Mouse (Mus musculus): ENCODE measurements at regions not wholly inside any gene's neighbourhood (a gene's known extent, or its start where the extent isn't known, plus 50 kb on each side); places are given as distances from the start of the nearest gene placed in this dataset.

DNA sequence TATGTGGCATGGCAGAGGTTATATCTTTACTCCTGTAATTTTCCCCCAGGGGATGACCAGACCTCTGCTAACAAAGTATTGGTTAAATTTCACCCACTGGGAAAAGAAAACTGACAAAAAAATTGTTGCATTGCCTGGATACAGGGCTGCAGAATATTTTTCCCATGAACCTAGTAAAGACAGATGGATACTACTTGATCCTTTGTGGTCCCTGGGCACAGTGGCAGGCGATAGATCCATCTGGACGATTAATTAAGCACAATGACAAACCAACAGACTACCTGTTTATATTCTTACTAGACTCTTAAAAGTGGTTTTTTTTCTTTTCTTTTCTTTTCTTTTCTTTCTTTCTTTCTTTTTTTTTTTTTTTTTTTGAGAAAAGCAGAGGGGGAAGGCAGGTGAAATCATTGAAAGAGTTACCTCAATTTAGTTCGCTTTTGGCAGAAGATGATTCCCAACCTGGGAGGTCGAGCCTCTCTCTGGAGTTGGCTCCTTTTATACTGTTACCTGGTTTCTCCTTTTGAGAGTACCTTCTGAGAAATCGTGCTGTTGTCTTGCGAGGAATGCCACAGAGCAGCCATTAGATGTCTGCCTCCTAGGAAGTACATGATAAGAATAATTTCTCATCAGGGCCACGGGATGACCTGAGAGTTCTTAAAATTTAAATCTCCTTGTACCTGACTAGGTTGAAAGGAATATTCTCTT is 312.6 kb downstream of the Slc4a3 start:
- no peak for TF ChIP-seq POLR2A (IDR thresholded peaks at IDR 0.05; ENCODE audit: low read depth, low read length)
- no peak for TF ChIP-seq CTCF (IDR thresholded peaks at IDR 0.05; ENCODE audit: extremely low read depth, insufficient read depth, insufficient read length, insufficient replicate concordance)
- Histone ChIP-seq H3K4me3 (ENCODE audit: extremely low read depth, insufficient read depth, insufficient read length) (no peak overlapping the region), H3K27ac (ENCODE audit: insufficient read depth, low read length) (no peak overlapping the region), H3K36me3 (ENCODE audit: control insufficient read depth, insufficient read depth, low read length) (no peaks in the 10 kb centered on the region), H3K4me1 (ENCODE audit: control insufficient read depth, insufficient read depth, insufficient read length) (no peaks in the 10 kb centered on the region), H3K27me3 (ENCODE audit: control insufficient read depth, insufficient read depth, low read length) (no peaks in the 10 kb centered on the region)
- 87% methylated on average over 7 of the region's 7 CpGs for WGBS
- DNase-seq (ENCODE audit: low read depth in 1 of 2, low spot score in 2 of 2), result no peak

GRCm38 (mm10) chr1:75862757-75863156 is 316.7 kb downstream of the Slc4a3 start:
- Histone ChIP-seq H3K4me1 (ENCODE audit: control insufficient read depth, insufficient read depth, insufficient read length) (no peaks in the 10 kb centered on the region), H3K36me3 (ENCODE audit: control insufficient read depth, insufficient read depth, low read length) (no peaks in the 10 kb centered on the region), H3K4me3 (ENCODE audit: extremely low read depth, insufficient read depth, insufficient read length) (no peak overlapping the region), H3K27me3 (ENCODE audit: control insufficient read depth, insufficient read depth, low read length) (no peaks in the 10 kb centered on the region), H3K27ac (ENCODE audit: insufficient read depth, low read length) (no peak overlapping the region)
- WGBS, result 70% methylated on average over 4 of the region's 4 CpGs
- no peak for DNase-seq (ENCODE audit: low read depth in 1 of 2, low spot score in 2 of 2)
- no peak for TF ChIP-seq POLR2A (IDR thresholded peaks at IDR 0.05; ENCODE audit: low read depth, low read length)
- TF ChIP-seq CTCF (IDR thresholded peaks at IDR 0.05; ENCODE audit: extremely low read depth, insufficient read depth, insufficient read length, insufficient replicate concordance), result no peak

DNA sequence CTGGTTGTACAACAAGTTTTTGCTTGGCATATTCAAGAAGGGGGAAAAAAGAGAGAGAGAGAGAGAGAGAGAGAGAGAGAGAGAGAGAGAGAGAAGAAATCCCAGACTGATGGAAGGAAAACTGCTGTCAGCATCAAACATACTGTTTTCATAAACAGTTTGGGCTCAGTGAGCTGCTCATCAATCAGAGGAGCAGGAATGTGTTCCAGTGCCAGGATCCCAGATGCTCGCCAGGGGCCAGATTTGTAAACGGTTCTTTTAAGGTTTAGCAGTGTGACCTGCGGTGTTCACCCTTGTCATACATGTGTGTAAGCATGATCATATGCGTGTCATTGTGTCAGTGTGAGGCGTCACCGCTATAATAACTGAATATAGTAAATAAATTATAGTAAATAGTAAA is 320.5 kb downstream of the Slc4a3 start:
- no peak for TF ChIP-seq CTCF (IDR thresholded peaks at IDR 0.05; ENCODE audit: extremely low read depth, insufficient read depth, insufficient read length, insufficient replicate concordance)
- no peak for TF ChIP-seq POLR2A (IDR thresholded peaks at IDR 0.05; ENCODE audit: low read depth, low read length)
- H3K4me1 ChIP-seq (ENCODE audit: control insufficient read depth, insufficient read depth, insufficient read length), result no peaks in the 10 kb centered on the region
- H3K36me3 ChIP-seq (ENCODE audit: control insufficient read depth, insufficient read depth, low read length), result no peaks in the 10 kb centered on the region
- H3K27ac ChIP-seq (ENCODE audit: insufficient read depth, low read length), result no peak overlapping the region
- no peaks in the 10 kb centered on the region for H3K27me3 ChIP-seq (ENCODE audit: control insufficient read depth, insufficient read depth, low read length)
- DNase-seq (ENCODE audit: low read depth in 1 of 2, low spot score in 2 of 2), result no peak
- H3K4me3 ChIP-seq (ENCODE audit: extremely low read depth, insufficient read depth, insufficient read length), result no peak overlapping the region
- 87% methylated on average over 6 of the region's 6 CpGs for WGBS

DNA sequence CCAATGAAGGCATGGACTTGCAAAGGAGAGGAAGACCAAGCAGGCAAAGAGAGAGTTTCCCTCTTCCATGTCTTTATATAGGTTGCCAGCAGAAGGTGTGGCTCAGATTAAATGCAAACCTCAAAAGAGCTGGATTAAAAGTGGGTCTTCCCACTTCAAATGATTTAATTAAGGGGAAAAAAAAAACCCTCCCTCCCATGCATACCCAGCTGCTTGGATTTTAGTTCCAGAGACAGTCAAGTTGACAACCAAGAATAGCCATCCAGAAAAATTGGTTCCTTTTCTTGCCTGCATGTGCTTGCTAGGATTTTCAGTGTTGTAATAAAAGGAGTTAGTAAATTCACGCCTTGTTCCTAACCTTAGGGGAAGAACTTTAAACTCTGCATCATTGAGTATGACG is 323.3 kb downstream of the Slc4a3 start:
- no peak for TF ChIP-seq POLR2A (IDR thresholded peaks at IDR 0.05; ENCODE audit: low read depth, low read length)
- no peak for TF ChIP-seq CTCF (IDR thresholded peaks at IDR 0.05; ENCODE audit: extremely low read depth, insufficient read depth, insufficient read length, insufficient replicate concordance)

DNA sequence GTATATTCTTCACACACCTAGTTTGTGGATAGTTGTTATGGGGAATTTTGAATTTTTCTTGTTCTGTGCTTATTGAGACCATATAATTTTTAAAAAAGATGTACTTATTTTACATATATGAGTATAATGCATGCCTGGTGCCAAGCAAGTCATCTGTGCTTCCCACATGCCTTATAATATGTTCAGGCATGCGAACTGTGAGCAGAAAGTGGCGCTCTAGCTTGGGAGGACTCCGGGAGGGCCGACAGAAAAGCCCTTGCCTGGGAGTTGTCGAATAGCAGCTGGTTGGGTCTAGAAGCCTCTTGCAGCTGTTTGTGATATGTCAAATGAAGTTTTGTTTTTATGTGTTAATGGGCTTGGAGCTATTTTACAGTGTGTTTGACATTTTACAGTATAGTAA is 323.8 kb downstream of the Slc4a3 start:
- Histone ChIP-seq H3K27ac (ENCODE audit: insufficient read depth, low read length) (no peak overlapping the region), H3K4me1 (ENCODE audit: control insufficient read depth, insufficient read depth, insufficient read length) (no peaks in the 10 kb centered on the region), H3K27me3 (ENCODE audit: control insufficient read depth, insufficient read depth, low read length) (no peaks in the 10 kb centered on the region), H3K4me3 (ENCODE audit: extremely low read depth, insufficient read depth, insufficient read length) (no peak overlapping the region), H3K36me3 (ENCODE audit: control insufficient read depth, insufficient read depth, low read length) (no peaks in the 10 kb centered on the region)
- WGBS, result 80% methylated on average over 5 of the region's 5 CpGs
- DNase-seq (ENCODE audit: low read depth in 1 of 2, low spot score in 2 of 2), result no peak
- TF ChIP-seq CTCF (IDR thresholded peaks at IDR 0.05; ENCODE audit: extremely low read depth, insufficient read depth, insufficient read length, insufficient replicate concordance) (no peak), POLR2A (IDR thresholded peaks at IDR 0.05; ENCODE audit: low read depth, low read length) (no peak)

More for the DNA sequence above, 323.3 kb downstream of the Slc4a3 start:
- Histone ChIP-seq H3K27me3 (ENCODE audit: control insufficient read depth, insufficient read depth, low read length) (no peaks in the 10 kb centered on the region), H3K36me3 (ENCODE audit: control insufficient read depth, insufficient read depth, low read length) (no peaks in the 10 kb centered on the region), H3K27ac (ENCODE audit: insufficient read depth, low read length) (no peak overlapping the region), H3K4me1 (ENCODE audit: control insufficient read depth, insufficient read depth, insufficient read length) (no peaks in the 10 kb centered on the region), H3K4me3 (ENCODE audit: extremely low read depth, insufficient read depth, insufficient read length) (no peak overlapping the region)
- 86% methylated on average over 2 of the region's 2 CpGs for WGBS
- no peak for DNase-seq (ENCODE audit: low read depth in 1 of 2, low spot score in 2 of 2)

- Histone ChIP-seq H3K27me3 (ENCODE audit: control insufficient read depth, insufficient read depth, low read length) (no peaks in the 10 kb centered on the region), H3K27ac (ENCODE audit: insufficient read depth, low read length) (no peak overlapping the region), H3K4me1 (ENCODE audit: control insufficient read depth, insufficient read depth, insufficient read length) (no peaks in the 10 kb centered on the region), H3K36me3 (ENCODE audit: control insufficient read depth, insufficient read depth, low read length) (no peaks in the 10 kb centered on the region), H3K4me3 (ENCODE audit: extremely low read depth, insufficient read depth, insufficient read length) (no peak overlapping the region)
- WGBS, result 85% methylated on average over 6 of the region's 6 CpGs
- TF ChIP-seq POLR2A (IDR thresholded peaks at IDR 0.05; ENCODE audit: low read depth, low read length) (no peak), CTCF (IDR thresholded peaks at IDR 0.05; ENCODE audit: extremely low read depth, insufficient read depth, insufficient read length, insufficient replicate concordance) (no peak)
- no peak for DNase-seq (ENCODE audit: low read depth in 1 of 2, low spot score in 2 of 2)
Observed at GRCm38 (mm10) chr1:75873911-75874310, 327.8 kb downstream of the Slc4a3 start.

- TF ChIP-seq CTCF (IDR thresholded peaks at IDR 0.05; ENCODE audit: extremely low read depth, insufficient read depth, insufficient read length, insufficient replicate concordance) (no peak), POLR2A (IDR thresholded peaks at IDR 0.05; ENCODE audit: low read depth, low read length) (no peak)
- Histone ChIP-seq H3K4me1 (ENCODE audit: control insufficient read depth, insufficient read depth, insufficient read length) (no peaks in the 10 kb centered on the region), H3K4me3 (ENCODE audit: extremely low read depth, insufficient read depth, insufficient read length) (no peak overlapping the region), H3K36me3 (ENCODE audit: control insufficient read depth, insufficient read depth, low read length) (no peaks in the 10 kb centered on the region), H3K27me3 (ENCODE audit: control insufficient read depth, insufficient read depth, low read length) (no peaks in the 10 kb centered on the region), H3K27ac (ENCODE audit: insufficient read depth, low read length) (no peak overlapping the region)
- no peak for DNase-seq (ENCODE audit: low read depth in 1 of 2, low spot score in 2 of 2)
- WGBS, result 84% methylated on average over 5 of the region's 5 CpGs
Observed at GRCm38 (mm10) chr1:75877209-75877608, 331.1 kb downstream of the Slc4a3 start.

Measured in spleen, adult 2 months (tissue).